Mouse (Mus musculus): ENCODE data around the gene Matn3.

Gene Matn3

DNA sequence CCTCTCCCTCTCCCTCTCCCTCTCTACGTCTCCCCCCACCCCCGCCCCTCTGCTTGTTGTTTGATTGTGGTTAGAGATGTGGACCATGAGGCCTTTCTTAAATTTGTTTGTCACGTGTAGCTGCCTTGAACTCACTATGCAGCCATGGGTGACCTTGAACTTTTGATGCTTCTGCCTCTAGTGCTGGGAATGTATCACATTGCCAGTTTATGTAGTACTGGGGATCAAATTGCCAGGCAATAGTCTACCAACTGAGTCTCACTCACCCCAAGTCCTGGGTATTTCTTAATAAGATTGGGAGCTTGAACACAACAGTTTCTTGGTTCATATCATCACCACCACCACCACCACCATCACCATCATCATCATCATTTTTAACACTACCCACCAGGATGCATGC is 73.3 kb downstream of the Matn3 start:
- DNase-seq (ENCODE audit: low read depth, low spot score): no peak
